Mouse (Mus musculus) myocyte (in vitro differentiated cells): ENCODE data around the gene Rnf185. TPM values are rescaled to one million over a fixed set of nuclear protein-coding genes. Genes with fewer than 3 reads are reported as not detected.
A peak's percentile ranks its signal among the peaks of the same experiment; 100 is the strongest.

Experiments
- H3K27me3 ChIP-seq: one replicate; pipeline ENCODE4 v1.6.1; 2011; ENCODE audit not compliant: control insufficient read depth, insufficient read depth, insufficient read length
- H3K36me3 ChIP-seq: one replicate; pipeline ENCODE4 v1.6.1; 2011; ENCODE audit not compliant: control insufficient read depth, insufficient read depth
- H3K4me2 ChIP-seq: one replicate; pipeline ENCODE4 v1.6.1; 2011; ENCODE audit warnings: low read depth, control low read depth
- H3K4me3 ChIP-seq: one replicate; pipeline ENCODE4 v1.5.1; 2011; ENCODE audit warnings: mild to moderate bottlenecking, control low read depth, moderate library complexity
- H3K79me2 ChIP-seq: one replicate; pipeline ENCODE4 v1.6.1; 2011; ENCODE audit not compliant: control insufficient read depth, insufficient read depth
- H3ac ChIP-seq: one replicate; pipeline ENCODE4 v1.6.1; 2011; ENCODE audit not compliant: control insufficient read depth, insufficient read length
- CEBPB ChIP-seq: IDR thresholded peaks from 2 replicates; pipeline ENCODE4 v1.6.1; 2011; ENCODE audit warnings: mild to moderate bottlenecking, moderate library complexity; ENCODE audit not compliant: poor library complexity, insufficient read depth, severe bottlenecking
- E2F4 ChIP-seq: IDR thresholded peaks from one replicate; pipeline ENCODE4 v1.6.1; 2011; ENCODE audit warnings: mild to moderate bottlenecking, control low read depth, moderate library complexity; ENCODE audit not compliant: insufficient read depth
- MAX ChIP-seq: IDR thresholded peaks from one replicate; pipeline ENCODE4 v1.6.1; 2011; ENCODE audit warnings: low read depth, mild to moderate bottlenecking, control low read depth
- MYOD1 ChIP-seq, 3 experiments: IDR thresholded peaks; one replicate each; pipeline ENCODE4 v1.6.1; 2011; ENCODE audit warnings: control low read depth in 2 of 3, low read depth in 2 of 3, mild to moderate bottlenecking in 2 of 3, moderate library complexity in 1 of 3; ENCODE audit not compliant: insufficient read length in 2 of 3, control insufficient read depth in 1 of 3
- MYOG ChIP-seq, 3 experiments: IDR thresholded peaks; one replicate each; pipeline ENCODE4 v1.6.1; 2011; ENCODE audit warnings: control low read depth in 2 of 3, low read depth in 2 of 3, mild to moderate bottlenecking in 2 of 3; ENCODE audit not compliant: insufficient read length in 2 of 3, control insufficient read depth in 1 of 3, insufficient read depth in 1 of 3
- POLR2A ChIP-seq: IDR thresholded peaks from one replicate; pipeline ENCODE4 v1.6.1; 2011; ENCODE audit warnings: low read depth, mild to moderate bottlenecking, control low read depth, moderate library complexity; ENCODE audit not compliant: insufficient read length
- POLR2AphosphoS2 ChIP-seq: IDR thresholded peaks from one replicate; pipeline ENCODE4 v1.6.1; 2011; ENCODE audit warnings: low read depth, control low read depth; ENCODE audit not compliant: insufficient read length
- REST ChIP-seq: IDR thresholded peaks from one replicate; pipeline ENCODE4 v1.6.1; 2011; ENCODE audit warnings: mild to moderate bottlenecking, control low read depth, moderate library complexity; ENCODE audit not compliant: insufficient read depth, insufficient read length
- SRF ChIP-seq: IDR thresholded peaks from one replicate; pipeline ENCODE4 v1.6.1; 2011; ENCODE audit warnings: low read depth; ENCODE audit not compliant: control insufficient read depth, insufficient read length
- TCF12 ChIP-seq: IDR thresholded peaks from one replicate; pipeline ENCODE4 v1.6.1; 2011; ENCODE audit warnings: mild to moderate bottlenecking, control low read depth; ENCODE audit not compliant: poor library complexity, insufficient read depth, severe bottlenecking
- TCF3 ChIP-seq: IDR thresholded peaks from one replicate; pipeline ENCODE4 v1.6.1; 2011; ENCODE audit warnings: low read depth, control low read depth; ENCODE audit not compliant: insufficient read length
- USF1 ChIP-seq: IDR thresholded peaks from one replicate; pipeline ENCODE4 v1.6.1; 2011; ENCODE audit warnings: low read depth, mild to moderate bottlenecking, control low read depth, moderate library complexity
- polyA plus RNA-seq: library from polyadenylated mRNA; unstranded; fragments of >200 nt; fragmentation: generic; extraction: Trizol; gene quantifications from one replicate; pipeline ENCODE4 v1.2.1, GENCODE M21; 2012; ENCODE audit warnings: missing spikeins

The Rnf185 gene
- polyA plus RNA-seq, 1 experiment: 47.2 TPM

DNA sequence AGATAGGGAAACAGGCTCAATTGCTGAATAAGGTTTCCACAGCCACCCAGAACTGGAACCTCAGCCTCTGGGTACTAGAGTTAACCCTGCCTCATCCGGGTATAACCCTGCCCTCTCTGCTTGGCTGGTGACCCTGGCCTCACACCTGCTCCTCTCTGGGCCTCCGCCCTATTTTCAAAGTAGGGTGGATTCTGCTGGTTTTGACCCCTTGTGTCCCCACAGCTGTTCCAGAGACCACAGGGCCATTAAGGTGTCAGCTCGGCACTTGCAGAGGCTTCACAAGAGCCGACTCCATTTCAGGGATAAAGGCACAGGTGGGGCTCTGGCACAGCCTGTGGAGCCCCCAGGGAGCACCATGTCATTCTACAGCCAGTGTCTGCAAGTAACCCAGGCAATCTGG lies 40.6 kb upstream of the Rnf185 start:
- Histone ChIP-seq H3K36me3 (no peaks in the 10 kb centered on the region), H3K4me2 (no peak overlapping the region), H3K79me2 (no peaks in the 10 kb centered on the region), H3K27me3 (no peaks in the 10 kb centered on the region), H3K4me3 (no peak overlapping the region), H3ac (no peak overlapping the region)
- no peak for TF ChIP-seq REST
- no peak for TF ChIP-seq USF1
- TF ChIP-seq TCF12: peak; percentile 34
- no peak for TF ChIP-seq SRF
- peak in 2 of 3 experiments; percentile 40 to 85 for TF ChIP-seq MYOG (IDR thresholded peaks at IDR 0.05; ENCODE audit: control insufficient read depth in 1 of 3, insufficient read depth in 1 of 3, insufficient read length in 2 of 3, low read depth in 2 of 3)
- TF ChIP-seq MAX: no peak
- peak in 1 of 3 experiments; percentile 73 for TF ChIP-seq MYOD1 (IDR thresholded peaks at IDR 0.05; ENCODE audit: control insufficient read depth in 1 of 3, insufficient read length in 2 of 3, low read depth in 2 of 3)
- TF ChIP-seq POLR2A: no peak

DNA sequence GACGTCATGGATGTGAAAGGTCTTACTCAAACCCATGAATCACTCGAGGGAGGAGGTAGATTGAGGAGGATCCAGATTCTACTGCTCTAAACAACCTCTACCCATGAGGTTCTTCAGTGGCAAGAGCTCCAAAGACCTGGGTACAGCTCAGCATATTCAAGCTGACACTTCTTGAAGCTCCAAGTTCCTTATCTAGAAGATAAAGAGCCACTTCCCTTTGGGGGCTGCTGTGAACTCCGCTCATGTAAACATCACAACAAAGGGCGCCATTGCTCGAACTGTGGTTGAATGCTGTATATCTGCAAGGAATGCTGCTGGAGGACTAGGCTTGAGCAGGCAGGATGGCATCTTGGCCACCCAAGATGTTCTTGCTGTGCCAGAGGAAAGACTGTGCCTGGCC lies 36.9 kb upstream of the Rnf185 start:
- no peak overlapping the region for H3ac ChIP-seq
- TF ChIP-seq POLR2A (no peak), MYOG (IDR thresholded peaks at IDR 0.05; ENCODE audit: control insufficient read depth in 1 of 3, insufficient read depth in 1 of 3, insufficient read length in 2 of 3, low read depth in 2 of 3) (no peak), USF1 (no peak), E2F4 (no peak), CEBPB (no peak), REST (no peak), MAX (no peak), MYOD1 (IDR thresholded peaks at IDR 0.05; ENCODE audit: control insufficient read depth in 1 of 3, insufficient read length in 2 of 3, low read depth in 2 of 3) (no peak), SRF (no peak), POLR2AphosphoS2 (no peak), TCF3 (no peak), TCF12 (no peak)

GRCm38 (mm10) chr11:3487952-3488570 lies 35.9 kb upstream of the Rnf185 start, which contains the start of gene Pla2g3:
Gene Pla2g3 (plus strand): TSS chr11:3488284.
- TF ChIP-seq E2F4: no peak
- no peak for TF ChIP-seq POLR2AphosphoS2
- peak; percentile 59 for TF ChIP-seq REST
- TF ChIP-seq CEBPB: no peak
- peak in 1 of 3 experiments; percentile 7 for TF ChIP-seq MYOD1 (IDR thresholded peaks at IDR 0.05; ENCODE audit: control insufficient read depth in 1 of 3, insufficient read length in 2 of 3, low read depth in 2 of 3)
- no peaks in the 10 kb centered on the region for H3K36me3 ChIP-seq
- no peak within 1 kb of the TSS for H3ac ChIP-seq
- no peak within 1 kb of the TSS for H3K4me3 ChIP-seq
- no peaks in the 10 kb centered on the region for H3K79me2 ChIP-seq
- no peaks in the 10 kb centered on the region for H3K27me3 ChIP-seq
- peak within 1 kb of the TSS; percentile 8 for H3K4me2 ChIP-seq

More for the DNA sequence above, 36.9 kb upstream of the Rnf185 start:
- no peak overlapping the region for H3K4me3 ChIP-seq
- no peaks in the 10 kb centered on the region for H3K79me2 ChIP-seq
- H3K27me3 ChIP-seq: no peaks in the 10 kb centered on the region
- no peaks in the 10 kb centered on the region for H3K36me3 ChIP-seq
- H3K4me2 ChIP-seq: no peak overlapping the region

- TF ChIP-seq TCF12 (no peak), SRF (no peak), MYOD1 (IDR thresholded peaks at IDR 0.05; ENCODE audit: control insufficient read depth in 1 of 3, insufficient read length in 2 of 3, low read depth in 2 of 3) (no peak), CEBPB (no peak), MAX (no peak), POLR2AphosphoS2 (no peak), REST (no peak), MYOG (IDR thresholded peaks at IDR 0.05; ENCODE audit: control insufficient read depth in 1 of 3, insufficient read depth in 1 of 3, insufficient read length in 2 of 3, low read depth in 2 of 3) (no peak), E2F4 (no peak), POLR2A (no peak), USF1 (no peak), TCF3 (no peak)
- Histone ChIP-seq H3K4me2 (no peak overlapping the region), H3ac (no peak overlapping the region), H3K79me2 (no peaks in the 10 kb centered on the region), H3K27me3 (no peaks in the 10 kb centered on the region), H3K36me3 (no peaks in the 10 kb centered on the region), H3K4me3 (no peak overlapping the region)
These were observed 34.2 kb upstream of the Rnf185 start for GRCm38 (mm10) chr11:3486349-3486748.
